In genomic region chr15:63658031-63658521, GRCm38 (mm10) we compare ENCODE assay signal across 15 mouse cellular contexts.
DNase-seq lines count a peak whose midpoint lies in the region; ATAC-seq and TF ChIP-seq lines count a peak whose summit lies in the region.
"Had no signal": no experiment of that assay in that cellular context is flagged by ENCODE, and none has a peak within 500 bp of the region (broad histone marks: within the 10 kb centered on the region; RNA-seq: fewer than 3 reads in every experiment).

No protein-coding gene starts in this region.

- DNase-seq in embryo, embryonic 11 days: peak; percentile 31
- no peak for DNase-seq in embryo, embryonic 9.5 days (ENCODE audit: extremely low spot score)
- no peak for DNase-seq in frontal cortex, postnatal 10 days (ENCODE audit: low spot score in 2 of 2)
- DNase-seq in ovary, postnatal 36 days (ENCODE audit: low spot score): no peak
- DNase-seq in urinary bladder, postnatal 14 days (ENCODE audit: low spot score): no peak
- DNase-seq: adrenal gland, postnatal 14 days; kidney, adult 8-10 months had no signal

- no peak overlapping the region for H3K4me3 ChIP-seq in C2C12 (ENCODE audit: insufficient read depth, poor library complexity, severe bottlenecking)
- H3K4me3 ChIP-seq in liver, embryonic 15.5 days (replicated peaks): no peak overlapping the region
- H3K4me3 ChIP-seq: forebrain, embryonic 15.5 days; left cerebral cortex, adult 2 months; lung, embryonic 15.5 days; midbrain, embryonic 12.5 days had no signal

- H3K79me3 ChIP-seq in C2C12 (ENCODE audit: low read depth): no peaks in the 10 kb centered on the region

- H3K9ac ChIP-seq in liver, embryonic 15.5 days: no peak overlapping the region
- H3K9ac ChIP-seq: forebrain, embryonic 15.5 days; lung, embryonic 15.5 days; midbrain, embryonic 12.5 days had no signal

- no peak for TF ChIP-seq CTCF in C2C12 (IDR thresholded peaks at IDR 0.05; ENCODE audit: control insufficient read depth, insufficient read depth, insufficient read length)

- H3K79me2 ChIP-seq in C2C12 (ENCODE audit: control insufficient read depth, insufficient read depth): no peaks in the 10 kb centered on the region

- ATAC-seq in granulocyte monocyte progenitor cell, adult 5-6 weeks (replicated peaks; ENCODE audit: poor library complexity, severe bottlenecking): peak; percentile 81
- no peak for ATAC-seq in liver, embryonic 15.5 days (ENCODE audit: insufficient read depth)
- ATAC-seq: forebrain, embryonic 15.5 days had no signal

- no peak overlapping the region for H3ac ChIP-seq in C2C12 (ENCODE audit: control insufficient read depth, insufficient read length, low read depth)

- WGBS in liver, embryonic 15.5 days (ENCODE audit: insufficient replicate concordance): 23% methylated on average over 9 of the region's 9 CpGs

- no peaks in the 10 kb centered on the region for H3K9me3 ChIP-seq in liver, embryonic 15.5 days (replicated peaks)
- H3K9me3 ChIP-seq: forebrain, embryonic 15.5 days; lung, embryonic 15.5 days; midbrain, embryonic 12.5 days had no signal

- H3K27me3 ChIP-seq in C2C12 (ENCODE audit: control insufficient read depth, insufficient read depth, insufficient read length): no peaks in the 10 kb centered on the region
- H3K27me3 ChIP-seq in liver, embryonic 15.5 days: no peaks in the 10 kb centered on the region
- H3K27me3 ChIP-seq: forebrain, embryonic 15.5 days; lung, embryonic 15.5 days had no signal

- peak overlapping the region; percentile 10; the same call in 1 of the 2 replicates for H3K27ac ChIP-seq in liver, embryonic 15.5 days (replicated peaks)
- H3K27ac ChIP-seq: forebrain, embryonic 15.5 days; left cerebral cortex, adult 2 months; lung, embryonic 15.5 days; midbrain, embryonic 12.5 days; stomach, postnatal 0 days had no signal

- H3K36me3 ChIP-seq in C2C12 (ENCODE audit: control insufficient read depth, insufficient read depth): no peaks in the 10 kb centered on the region
- H3K36me3 ChIP-seq in liver, embryonic 15.5 days (replicated peaks): no peaks in the 10 kb centered on the region
- H3K36me3 ChIP-seq: forebrain, embryonic 15.5 days; lung, embryonic 15.5 days; midbrain, embryonic 12.5 days had no signal

- H3K4me1 ChIP-seq in liver, embryonic 15.5 days (replicated peaks): no peaks in the 10 kb centered on the region; the same call in 1 of the 2 replicates
- H3K4me1 ChIP-seq: forebrain, embryonic 15.5 days; midbrain, embryonic 12.5 days had no signal

- no peak overlapping the region for H3K4me2 ChIP-seq in liver, embryonic 15.5 days
- H3K4me2 ChIP-seq: forebrain, embryonic 15.5 days; lung, embryonic 15.5 days; midbrain, embryonic 12.5 days had no signal

TF ChIP-seq in C2C12, 6 proteins besides CTCF, POLR2A, EP300 and RAD21:
- TF ChIP-seq FOSL1 (IDR thresholded peaks at IDR 0.05; ENCODE audit: insufficient read depth, low read length, poor library complexity, severe bottlenecking) (no peak), MYOD1 (IDR thresholded peaks at IDR 0.05; ENCODE audit: control insufficient read depth, insufficient read length, low read depth) (peak; percentile 50), USF1 (IDR thresholded peaks at IDR 0.05; ENCODE audit: low read depth) (no peak), MAX (IDR thresholded peaks at IDR 0.05) (no peak)
